Mouse (Mus musculus): Measurements from ENCODE around the gene Hbb-y.

DNA sequence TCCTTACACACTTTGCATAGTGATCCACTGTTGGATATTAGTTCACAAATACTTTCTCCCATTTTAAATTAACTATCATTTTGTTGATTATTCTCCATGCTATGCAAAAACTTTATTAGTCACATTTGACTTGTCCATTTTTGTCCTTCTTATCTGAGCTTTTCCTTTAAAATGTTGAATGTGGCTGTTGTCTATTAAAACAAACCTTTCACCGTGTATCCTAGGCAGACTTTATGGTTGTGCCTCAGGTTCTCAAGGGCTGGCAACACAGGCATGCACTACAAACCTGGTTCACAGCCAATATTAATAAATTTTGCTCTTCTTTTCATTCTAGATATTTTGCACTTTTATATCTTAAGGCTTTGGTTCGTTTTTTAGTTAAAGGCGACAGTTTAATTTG is 42.3 kb downstream of the Hbb-y start:
- no peak for TF ChIP-seq POLR2A (IDR thresholded peaks at IDR 0.05; ENCODE audit: borderline replicate concordance, extremely low read depth, insufficient read depth, insufficient read length, poor library complexity, severe bottlenecking)
- TF ChIP-seq CTCF (IDR thresholded peaks at IDR 0.05; ENCODE audit: borderline replicate concordance, extremely low read depth, insufficient read depth, insufficient read length): no peak
